ENCODE assay signal across 22 mouse cellular contexts in the genomic region with DNA sequence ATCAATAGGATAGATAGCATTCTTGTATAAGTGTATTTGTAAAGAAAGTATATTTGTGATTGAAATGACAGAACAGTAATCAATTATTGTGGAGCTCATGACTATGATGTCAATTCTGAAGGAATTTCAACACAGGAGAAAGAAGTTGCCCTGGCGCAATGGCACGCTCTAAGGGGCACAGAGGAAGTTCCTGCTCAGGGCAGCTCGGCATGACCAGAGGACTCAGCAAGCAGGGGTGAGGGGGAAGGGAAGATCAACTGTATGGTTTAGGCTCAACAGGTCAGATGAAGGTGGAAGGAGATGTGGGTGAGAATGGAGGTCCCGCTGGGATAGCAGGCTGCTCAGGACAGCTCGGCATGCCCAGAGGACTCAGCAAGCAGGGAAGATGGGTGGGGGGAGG. TPM values are rescaled to one million over a fixed set of nuclear protein-coding genes. Genes with fewer than 3 reads are reported as not detected.
"Had no signal": no experiment of that assay in that cellular context is flagged by ENCODE, and none has a peak within 500 bp of the region (broad histone marks: within the 10 kb centered on the region; RNA-seq: fewer than 3 reads in every experiment).

No protein-coding gene starts in this region.

- H3K27ac ChIP-seq: layer of hippocampus, adult 2 months; limb, embryonic 12.5 days; limb, embryonic 15.5 days; liver, embryonic 14.5 days; midbrain, embryonic 10.5 days; midbrain, embryonic 13.5 days; stomach, embryonic 15.5 days had no signal

- H3K4me1 ChIP-seq: limb, embryonic 12.5 days; limb, embryonic 15.5 days; midbrain, embryonic 10.5 days; midbrain, embryonic 13.5 days; stomach, embryonic 15.5 days had no signal

- H3K4me2 ChIP-seq: limb, embryonic 12.5 days; limb, embryonic 15.5 days; liver, embryonic 11.5 days; lung, embryonic 14.5 days; midbrain, embryonic 13.5 days; stomach, embryonic 15.5 days had no signal

- H3K27me3 ChIP-seq: limb, embryonic 12.5 days; limb, embryonic 15.5 days; midbrain, embryonic 13.5 days; stomach, embryonic 15.5 days had no signal

- ATAC-seq: intestine, embryonic 16.5 days; lung, postnatal 0 days; midbrain, embryonic 13.5 days; midbrain, embryonic 16.5 days had no signal

- H3K9me3 ChIP-seq: limb, embryonic 12.5 days; limb, embryonic 15.5 days; megakaryocyte, embryonic 14.5 days; midbrain, embryonic 10.5 days; midbrain, embryonic 13.5 days; stomach, embryonic 15.5 days had no signal

- H3K36me3 ChIP-seq: limb, embryonic 12.5 days; limb, embryonic 15.5 days; midbrain, embryonic 10.5 days; midbrain, embryonic 13.5 days; stomach, embryonic 15.5 days had no signal

- H3K9ac ChIP-seq: limb, embryonic 12.5 days; limb, embryonic 15.5 days; liver, embryonic 14.5 days; liver, postnatal 0 days; lung, embryonic 14.5 days; midbrain, embryonic 13.5 days; stomach, embryonic 15.5 days had no signal

- DNase-seq: thymus, adult 18-20 months had no signal

- H3K4me3 ChIP-seq: layer of hippocampus, adult 2 months; limb, embryonic 12.5 days; limb, embryonic 15.5 days; megakaryocyte, embryonic 14.5 days; midbrain, embryonic 10.5 days; midbrain, embryonic 13.5 days; stomach, embryonic 15.5 days had no signal

RNA-seq across cellular contexts. Expression of gene Tex33, which starts 40.2 kb away (rescaled TPM):
- total RNA-seq: layer of hippocampus, adult 2 months; layer of hippocampus, postnatal 36 days; left cerebral cortex, adult 8-10 months; left cerebral cortex, postnatal 14 days; left cerebral cortex, postnatal 4 days had no signal
- polyA plus RNA-seq: intestine, embryonic 16.5 days; kidney, embryonic 16.5 days; limb, embryonic 12.5 days; limb, embryonic 15.5 days; liver, embryonic 11.5 days; liver, postnatal 0 days; lung, embryonic 14.5 days; lung, postnatal 0 days; midbrain, embryonic 10.5 days; midbrain, embryonic 13.5 days; midbrain, embryonic 16.5 days; neural tube, embryonic 11.5 days; neural tube, embryonic 14.5 days; stomach, embryonic 15.5 days had no signal
